Mouse (Mus musculus) layer of hippocampus, adult 8-10 months (tissue): ENCODE data around the gene Trim65. TPM values are rescaled to one million over a fixed set of nuclear protein-coding genes. Genes with fewer than 3 reads are reported as not detected.
"Not testable (repeated sequence)": the region's sequence is repeated elsewhere in the genome, so short reads cannot be mapped to it uniquely, and the experiment has no call there.

Experiments used
- DNase-seq, 2 experiments: peaks; one replicate each; pipeline ENCODE4 v3.0.0; 2022; ENCODE audit warnings: low spot score in 2 of 2
- total RNA-seq, 4 experiments: library from RNA; stranded (reverse); gene quantifications; 2 replicates each; pipeline ENCODE4 v1.2.4; 2022

Gene Trim65
- total RNA-seq, 4 experiments from 2014 or later = 7.2 to 10.0 (median 7.9) TPM

DNA sequence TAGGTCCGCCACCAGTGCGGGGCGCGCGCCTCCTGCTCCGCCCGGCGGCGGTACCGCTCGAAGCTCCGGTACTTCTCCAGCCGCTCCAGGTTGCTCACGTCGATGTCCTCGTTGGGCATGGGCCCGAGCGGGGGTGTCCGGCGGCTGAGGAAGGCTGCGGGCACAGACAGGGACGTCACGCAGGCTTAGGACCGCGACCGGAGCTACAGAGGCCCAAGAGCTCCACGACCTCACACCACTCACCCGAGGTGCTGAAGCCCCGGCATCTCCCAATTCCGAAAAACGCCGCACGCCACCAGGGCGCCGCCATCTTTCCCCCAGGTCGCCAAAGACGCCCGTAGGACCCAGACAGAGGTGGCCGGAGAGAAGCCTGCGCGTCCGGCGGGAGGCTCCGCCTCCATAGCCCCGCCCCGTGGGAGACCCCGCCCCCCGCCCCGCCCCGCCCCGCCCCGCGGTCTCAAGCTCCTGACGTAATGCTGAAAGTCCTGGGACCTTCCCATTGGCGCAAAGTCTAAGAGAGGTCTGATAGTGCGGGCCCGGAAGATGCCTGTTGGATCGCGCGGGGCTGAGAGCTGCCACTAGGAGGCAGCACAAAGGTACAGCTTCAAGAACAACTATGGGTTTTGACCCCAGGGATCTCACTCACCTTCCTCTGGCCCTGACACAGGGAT lies 7.7 kb upstream of the Trim65 start, which contains the start of gene Mrpl38:
Gene Mrpl38 (minus strand): TSS at position 401 of the 671 bp plus-strand sequence.
- DNase-seq = peak; percentile 83 to 86

DNA sequence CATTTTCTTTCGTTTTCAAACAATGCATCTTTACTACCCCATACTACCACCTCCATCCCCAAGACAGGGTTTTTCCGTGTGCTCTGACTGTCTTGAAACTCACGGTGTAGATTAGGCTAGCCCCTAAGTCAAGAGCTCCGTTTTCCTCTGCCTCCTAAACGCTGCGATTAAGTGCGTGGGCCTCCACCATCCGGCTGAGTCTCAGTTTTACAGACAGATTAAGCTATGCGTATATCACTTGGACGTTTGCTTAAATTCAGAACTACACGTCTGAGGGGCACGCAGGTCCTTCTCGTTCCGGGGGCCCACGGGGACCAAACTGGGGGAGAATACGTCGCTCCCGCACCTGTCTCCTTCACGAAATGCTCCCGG lies 7.2 kb upstream of the Trim65 start:
- DNase-seq = no peak

DNA sequence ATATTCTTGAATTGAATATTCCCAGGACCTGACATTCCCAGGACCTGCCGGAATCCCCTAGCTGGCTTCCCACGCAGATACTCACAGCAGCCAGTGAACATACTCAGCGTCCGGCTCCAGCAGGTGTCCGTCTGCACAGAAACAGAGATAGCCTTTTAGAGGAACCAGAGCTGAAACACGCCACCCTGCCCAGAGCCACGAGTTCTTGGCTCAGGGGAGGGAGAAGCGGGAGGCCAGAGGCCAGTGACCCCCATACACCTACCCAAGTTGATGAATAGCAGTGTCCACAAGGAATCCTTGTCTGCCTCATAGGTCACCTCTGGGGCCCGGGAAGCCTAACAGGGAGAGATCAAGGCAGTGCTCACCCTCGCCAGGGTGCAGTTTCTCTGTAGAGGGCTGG lies 3.2 kb upstream of the Trim65 start:
- no peak for DNase-seq

GRCm38 (mm10) chr11:116133497-116133896 lies 2.6 kb upstream of the Trim65 start:
- DNase-seq = no peak

GRCm38 (mm10) chr11:116132366-116133333 lies 1.7 kb upstream of the Trim65 start:
- no peak for DNase-seq

- DNase-seq = no peak
Measured at GRCm38 (mm10) chr11:116131349-116132170, 632 bp upstream of the Trim65 start.

GRCm38 (mm10) chr11:116129993-116130487 lies 888 bp downstream of the Trim65 start:
- DNase-seq = no peak

- no peak for DNase-seq
Measured at GRCm38 (mm10) chr11:116129091-116129790, 1.7 kb downstream of the Trim65 start.

DNA sequence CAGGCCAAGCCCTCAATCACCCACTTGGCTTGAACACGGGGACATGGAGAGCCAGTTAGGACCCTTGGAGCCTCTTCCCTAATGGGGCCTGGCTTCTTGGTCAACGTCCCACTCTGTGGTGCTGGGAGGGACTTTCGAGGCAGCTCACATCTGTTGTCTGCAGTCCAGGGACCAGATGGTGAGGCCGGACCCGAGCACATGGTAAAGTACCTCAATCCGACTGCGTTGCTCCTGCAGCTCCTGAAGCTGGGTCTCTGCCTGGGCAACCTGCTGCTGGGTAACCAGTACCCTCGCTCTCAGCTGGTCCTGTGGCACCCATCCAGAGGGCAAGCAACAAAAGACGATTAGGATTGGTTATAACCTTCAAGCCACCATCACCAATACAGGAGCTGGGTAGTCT lies 2.9 kb downstream of the Trim65 start:
- DNase-seq = no peak

DNA sequence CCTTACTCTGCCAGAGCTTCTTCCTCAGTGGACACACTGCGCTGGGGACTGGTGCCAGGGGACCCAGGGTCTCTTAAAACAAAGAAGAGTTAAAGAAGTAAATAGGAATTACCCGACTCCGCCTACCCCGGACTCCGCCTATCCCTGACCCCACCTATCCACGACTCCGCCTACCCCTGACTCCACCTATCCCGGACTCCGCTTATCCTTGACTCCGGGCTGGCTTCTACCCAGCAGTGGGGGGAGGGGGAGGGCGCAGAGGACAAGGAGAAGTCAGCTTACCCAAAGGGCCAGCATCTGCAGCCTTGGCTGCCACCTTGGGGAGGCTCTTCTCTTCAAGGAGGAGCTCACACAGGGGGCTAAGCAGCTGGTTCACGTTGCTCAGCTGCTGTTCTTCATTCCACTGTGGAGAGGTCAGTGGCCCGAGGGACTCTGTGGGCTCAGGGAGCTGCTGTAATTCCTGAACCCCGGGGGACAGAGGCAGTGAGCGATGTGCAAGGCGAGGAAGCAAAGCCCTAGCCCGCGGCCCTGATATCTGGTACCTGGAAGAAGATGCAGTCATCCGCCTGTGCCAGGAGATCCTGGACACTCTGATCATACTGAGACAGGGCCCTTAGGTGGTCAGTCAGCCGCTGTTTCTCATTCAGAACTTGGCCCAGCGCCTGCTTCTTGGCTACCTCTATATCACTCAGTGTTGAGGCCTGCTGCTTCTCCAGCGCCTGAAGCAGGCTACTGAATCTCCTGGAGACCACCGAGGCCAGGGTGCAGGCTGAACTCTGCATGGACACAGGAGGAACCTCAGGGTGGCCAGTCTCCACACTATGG lies 3.6 kb downstream of the Trim65 start, which contains the start of gene Trim47:
Gene Trim47 (minus strand): TSS at position 55 of the 825 bp plus-strand sequence.
- DNase-seq = no peak

GRCm38 (mm10) chr11:116126261-116126660 lies 4.7 kb downstream of the Trim65 start:
- no peak for DNase-seq

DNA sequence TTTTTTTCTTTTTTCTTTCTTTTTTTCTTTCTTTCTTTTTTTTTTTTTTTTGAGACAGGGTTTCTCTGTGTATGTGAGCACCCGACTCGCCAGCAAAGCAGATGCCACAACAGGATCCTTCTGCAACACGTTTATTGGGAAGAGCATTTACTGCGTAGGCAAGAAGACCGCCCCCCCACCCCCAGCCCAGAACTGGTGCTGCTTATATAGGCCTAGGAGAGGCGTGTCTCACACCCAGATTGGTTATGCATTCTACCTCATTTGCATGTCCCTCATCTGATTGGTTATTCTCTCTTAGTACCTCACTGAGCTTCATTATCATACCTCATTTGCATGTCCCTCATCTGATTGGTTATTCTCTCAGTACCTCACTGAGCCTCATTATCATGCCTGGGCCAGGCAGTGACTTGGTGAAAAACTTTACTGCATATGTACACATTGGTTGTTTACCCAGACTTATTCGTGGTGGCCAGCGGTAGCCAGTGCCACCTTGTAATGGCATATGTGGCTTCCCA lies 9.1 kb downstream of the Trim65 start:
- not testable (repeated sequence) for DNase-seq

DNA sequence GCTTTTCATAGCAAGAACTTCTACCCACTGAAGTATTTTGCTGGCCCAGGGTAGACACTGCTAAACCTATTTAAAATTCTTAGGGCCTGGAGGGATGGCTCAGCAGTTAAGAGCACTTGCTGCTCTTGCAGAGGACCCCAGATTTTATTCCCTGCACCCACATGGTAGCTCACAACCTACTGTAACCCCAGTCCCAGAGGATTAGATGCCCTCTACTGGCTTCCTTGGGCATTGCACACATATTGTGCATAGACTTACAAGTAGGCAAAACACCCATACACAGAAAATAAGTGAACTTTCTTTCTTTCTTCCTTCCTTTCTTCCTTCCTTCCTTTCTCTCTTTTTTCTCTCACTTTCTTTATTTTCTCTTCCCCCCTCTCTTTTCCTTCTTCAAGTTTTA lies 13.1 kb downstream of the Trim65 start:
- DNase-seq = no peak

- DNase-seq = no peak
Measured at GRCm38 (mm10) chr11:116117241-116117640, 13.7 kb downstream of the Trim65 start.

DNA sequence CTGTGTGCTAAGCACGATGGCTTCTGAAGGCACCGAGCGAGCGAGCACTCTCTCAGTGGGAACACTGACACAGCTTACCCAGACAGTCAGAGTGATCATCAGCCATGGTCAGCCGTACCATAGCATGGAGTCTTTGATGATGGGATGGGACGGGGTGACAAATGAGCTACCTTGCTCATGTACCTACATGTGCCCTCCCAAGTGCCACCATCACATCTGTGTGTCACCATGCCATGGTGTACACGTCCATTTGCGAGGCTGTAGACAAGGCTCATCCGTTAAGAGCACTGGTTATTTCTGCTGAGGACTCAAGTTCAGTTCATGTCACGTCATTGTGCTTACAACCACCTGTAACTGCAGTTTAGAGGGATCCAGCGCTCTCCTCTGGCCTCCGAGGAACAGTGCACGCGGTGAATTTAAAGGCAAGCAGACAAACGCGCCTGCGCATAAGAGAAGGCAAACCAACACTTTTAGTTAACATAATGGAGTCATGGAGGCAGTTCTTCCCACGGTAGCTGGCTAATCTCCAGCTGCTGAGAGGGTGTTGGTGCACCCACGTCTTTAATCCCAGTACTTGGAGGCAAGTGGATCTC lies 19.2 kb downstream of the Trim65 start:
- DNase-seq = no peak

DNA sequence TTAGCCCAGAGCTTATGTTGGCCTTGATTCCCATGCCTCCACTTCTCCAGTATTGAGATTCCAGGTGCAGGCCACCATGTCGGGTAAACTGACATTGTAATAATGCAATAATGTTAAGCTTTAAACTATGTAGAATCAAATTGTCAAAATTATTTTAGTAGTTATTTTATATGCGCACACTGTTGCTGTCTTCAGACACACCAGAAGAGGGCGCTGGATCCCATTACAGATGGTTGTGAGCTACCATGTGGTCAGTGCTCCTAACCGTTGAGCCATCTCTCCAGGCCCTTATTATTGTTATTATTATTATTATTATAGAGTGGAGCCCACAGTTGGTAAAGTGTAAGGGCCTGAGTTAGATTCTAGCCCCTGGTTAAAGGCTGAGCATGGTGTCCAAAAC lies 19.9 kb downstream of the Trim65 start:
- no peak for DNase-seq

GRCm38 (mm10) chr11:116110540-116110939 lies 20.4 kb downstream of the Trim65 start:
- no peak for DNase-seq

DNA sequence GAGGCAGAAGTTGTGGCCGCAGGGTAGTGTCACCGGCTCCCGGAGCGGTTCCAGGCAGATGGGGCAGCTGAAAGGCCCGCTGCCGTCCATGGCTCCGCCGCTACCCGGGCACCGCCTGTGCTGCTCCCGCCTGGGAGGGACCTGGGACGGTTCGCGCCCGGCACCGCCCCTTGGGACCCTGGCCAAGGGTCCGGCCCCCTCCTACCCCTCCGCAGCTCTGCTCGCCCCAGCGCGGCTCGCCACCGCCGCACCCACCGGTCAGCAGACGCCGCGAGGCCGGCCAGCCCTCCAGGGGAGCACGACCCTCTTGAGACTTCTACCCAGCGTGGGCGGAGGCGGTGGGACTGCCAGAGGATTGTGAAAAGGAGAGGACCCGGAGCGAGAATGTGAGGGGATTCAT lies 20.8 kb downstream of the Trim65 start:
- DNase-seq = no peak

DNA sequence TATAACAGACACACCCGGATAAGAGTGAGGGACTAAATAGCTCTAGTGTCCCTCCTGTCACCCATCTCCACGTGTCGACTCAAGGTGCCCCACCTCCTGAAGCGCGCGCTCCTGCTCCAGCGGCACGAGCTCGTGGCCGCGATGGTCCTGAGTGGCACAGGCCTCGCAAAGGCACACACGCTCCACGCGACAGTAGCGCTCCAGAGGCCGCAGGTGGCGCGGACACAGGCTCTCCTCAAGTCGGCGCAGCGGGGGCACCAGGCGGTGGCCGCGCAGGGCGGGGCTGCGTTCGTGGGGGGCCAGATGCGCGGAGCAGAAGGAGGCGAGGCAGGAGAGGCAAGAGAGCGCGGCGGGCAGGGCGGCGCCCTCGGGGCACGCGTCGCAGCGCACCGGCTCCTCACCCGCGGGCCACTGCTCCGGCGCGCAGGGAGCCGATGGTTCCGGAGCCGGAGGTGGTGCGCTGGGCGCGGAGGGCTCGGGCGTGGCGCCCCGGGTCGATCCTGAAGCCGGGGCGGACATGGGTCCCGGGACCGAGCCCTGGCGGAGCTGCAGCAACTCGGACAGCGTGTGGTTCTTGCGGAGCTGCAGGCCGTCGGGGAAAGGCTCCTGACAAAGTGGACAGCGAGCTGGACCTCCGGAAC lies 21.4 kb downstream of the Trim65 start:
- DNase-seq = no peak
